Mouse (Mus musculus): ENCODE data around the gene Slc12a6. TPM values are rescaled to one million over a fixed set of nuclear protein-coding genes. Genes with fewer than 3 reads are reported as not detected.
A peak's percentile ranks its signal among the peaks of the same experiment; 100 is the strongest.

Slc12a6 gene
- polyA plus RNA-seq (2011; ENCODE audit: insufficient read depth, insufficient read length, low replicate concordance, missing spikeins), result 24.4 and 45.4 TPM in 2 replicates

DNA sequence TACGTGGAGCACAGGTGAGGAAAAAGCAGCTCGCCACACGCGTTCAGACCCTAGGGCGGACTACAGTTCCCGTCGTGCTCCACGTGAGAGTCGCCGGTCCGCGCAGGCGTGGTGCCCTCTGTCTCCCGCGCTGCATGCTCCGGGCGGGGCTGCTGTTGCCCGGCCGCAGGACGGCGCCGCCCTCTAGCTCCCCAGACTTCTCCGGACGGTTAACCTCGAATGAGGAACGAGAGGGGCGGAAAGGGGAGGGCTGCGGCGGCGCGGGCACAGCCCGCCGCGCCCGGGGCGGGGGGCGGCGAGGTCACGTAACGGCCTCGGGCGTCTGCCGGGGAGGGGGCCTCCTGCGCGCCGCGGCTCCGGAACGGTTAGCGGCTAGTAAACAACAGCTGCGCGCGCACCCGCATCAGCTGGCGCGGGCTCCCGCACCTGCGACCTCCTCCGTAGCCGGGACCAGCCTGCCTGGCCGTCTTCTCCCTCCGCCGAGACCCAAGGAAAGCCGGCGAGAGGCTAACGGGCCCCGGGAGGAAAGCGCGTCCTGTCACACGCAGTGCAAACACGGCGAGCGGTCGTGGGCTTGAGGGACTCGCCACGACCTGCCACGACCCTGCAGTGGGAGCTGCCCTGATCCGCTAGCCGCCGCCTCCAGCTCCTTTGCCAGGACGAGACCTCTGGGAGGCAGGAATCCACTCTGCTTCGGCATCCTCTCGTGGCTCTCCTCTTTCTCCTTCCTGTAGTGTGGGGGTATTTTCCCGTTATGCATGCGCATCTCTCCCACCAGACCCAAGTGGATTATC is at the start of gene Slc12a6:
Slc12a6 (plus strand) TSS at position 378 of the 794 bp plus-strand sequence.
- Histone ChIP-seq H3K4me1 (ENCODE audit: control insufficient read depth, insufficient read depth, low read length) (no peaks in the 10 kb centered on the region; the same call in 1 of the 2 replicates), H3K4me3 (replicated peaks; ENCODE audit: control insufficient read depth, low read depth, low read length) (peak within 1 kb of the TSS; percentile 95), H3K27ac (ENCODE audit: control insufficient read depth, insufficient read depth, low read depth, low read length, poor library complexity) (peak within 1 kb of the TSS; percentile 99)
- WGBS, result under 1% methylated on average over 85 of the region's 85 CpGs
- TF ChIP-seq POLR2A (IDR thresholded peaks at IDR 0.05; ENCODE audit: borderline replicate concordance, control insufficient read depth, low read depth, low read length), result peak; percentile 39; the same call in 1 of the 2 replicates
- 0 out of 2 replicates have a peak, but pooled peaks have one; percentile 5 for TF ChIP-seq CTCF (IDR thresholded peaks at IDR 0.05; ENCODE audit: control insufficient read depth, insufficient read depth, low read length)

DNA sequence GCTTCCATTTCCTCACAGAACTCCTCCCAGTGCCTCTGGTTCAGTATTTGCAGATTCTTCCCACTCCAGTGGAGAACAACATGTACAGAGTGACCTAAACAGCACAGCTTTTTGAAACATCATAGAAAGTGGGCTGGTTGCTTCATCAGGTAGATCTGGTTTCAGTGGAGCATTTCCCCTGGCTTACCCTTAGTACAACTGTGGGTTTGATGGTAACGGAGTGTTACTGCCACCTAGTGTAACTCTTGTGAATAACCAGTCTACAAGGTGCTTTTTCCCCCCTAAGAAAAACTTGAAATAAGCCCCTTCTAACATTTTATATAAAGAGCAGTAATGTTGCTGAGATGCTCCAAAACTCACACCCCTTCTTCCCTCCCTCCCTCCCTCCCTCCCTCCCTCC is 49.6 kb upstream of the Slc12a6 start:
- Histone ChIP-seq H3K27ac (ENCODE audit: control insufficient read depth, insufficient read depth, low read depth, low read length, poor library complexity) (no peak overlapping the region), H3K4me1 (ENCODE audit: control insufficient read depth, insufficient read depth, low read length) (no peaks in the 10 kb centered on the region; the same call in 1 of the 2 replicates), H3K4me3 (replicated peaks; ENCODE audit: control insufficient read depth, low read depth, low read length) (no peak overlapping the region)
- TF ChIP-seq CTCF (IDR thresholded peaks at IDR 0.05; ENCODE audit: control insufficient read depth, insufficient read depth, low read length) (peak; percentile 17; the same call in 1 of the 2 replicates), POLR2A (IDR thresholded peaks at IDR 0.05; ENCODE audit: borderline replicate concordance, control insufficient read depth, low read depth, low read length) (no peak)
- WGBS, result 8% methylated on average over 1 of the region's 1 CpGs

DNA sequence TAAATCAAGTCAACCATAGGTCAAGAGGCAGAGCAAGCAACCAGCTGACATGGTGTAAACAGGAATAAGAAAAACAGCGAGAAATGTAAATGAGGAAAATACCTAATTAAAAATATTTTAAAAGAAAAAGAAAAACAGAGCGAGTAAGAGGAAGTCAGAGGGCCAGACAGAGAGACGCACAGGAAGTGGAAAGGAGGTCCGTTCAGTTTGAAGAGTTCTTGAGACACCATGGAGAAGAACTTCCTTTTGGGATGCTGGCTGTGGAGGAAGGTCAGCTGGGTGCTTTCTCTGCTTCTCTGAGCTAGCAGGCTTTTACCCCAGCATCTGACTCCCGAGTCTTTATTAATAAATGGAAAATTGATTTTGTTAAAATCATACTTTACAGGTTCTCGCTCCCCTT is 48.0 kb upstream of the Slc12a6 start:
- H3K4me1 ChIP-seq (ENCODE audit: control insufficient read depth, insufficient read depth, low read length), result no peaks in the 10 kb centered on the region; the same call in 1 of the 2 replicates
- no peak overlapping the region for H3K27ac ChIP-seq (ENCODE audit: control insufficient read depth, insufficient read depth, low read depth, low read length, poor library complexity)
- H3K4me3 ChIP-seq (replicated peaks; ENCODE audit: control insufficient read depth, low read depth, low read length), result no peak overlapping the region
- WGBS, result 44% methylated on average over 6 of the region's 6 CpGs
- TF ChIP-seq CTCF (IDR thresholded peaks at IDR 0.05; ENCODE audit: control insufficient read depth, insufficient read depth, low read length) (no peak), POLR2A (IDR thresholded peaks at IDR 0.05; ENCODE audit: borderline replicate concordance, control insufficient read depth, low read depth, low read length) (no peak)

DNA sequence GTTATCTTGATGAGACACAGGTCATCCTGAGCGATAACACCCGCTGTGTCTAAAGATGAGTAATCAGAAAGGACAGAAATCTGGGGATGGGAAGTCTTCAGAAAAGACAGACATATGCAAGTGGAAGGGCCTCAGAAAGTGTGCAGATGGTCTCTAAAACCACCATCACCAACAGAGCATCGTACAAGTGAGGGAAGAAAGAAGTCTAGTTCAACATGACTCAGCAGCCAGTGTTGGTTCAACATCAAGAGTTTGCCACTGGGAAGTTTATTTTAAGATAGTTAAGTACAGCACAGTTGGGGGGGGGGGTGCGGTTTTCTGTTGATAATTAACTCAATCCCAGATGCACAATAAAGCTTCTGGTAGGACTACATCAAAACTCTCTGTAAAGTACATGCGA is 44.7 kb upstream of the Slc12a6 start:
- Histone ChIP-seq H3K27ac (ENCODE audit: control insufficient read depth, insufficient read depth, low read depth, low read length, poor library complexity) (no peak overlapping the region), H3K4me3 (replicated peaks; ENCODE audit: control insufficient read depth, low read depth, low read length) (no peak overlapping the region), H3K4me1 (ENCODE audit: control insufficient read depth, insufficient read depth, low read length) (no peaks in the 10 kb centered on the region; the same call in 1 of the 2 replicates)
- 69% methylated on average over 5 of the region's 5 CpGs for WGBS
- no peak for TF ChIP-seq POLR2A (IDR thresholded peaks at IDR 0.05; ENCODE audit: borderline replicate concordance, control insufficient read depth, low read depth, low read length)
- TF ChIP-seq CTCF (IDR thresholded peaks at IDR 0.05; ENCODE audit: control insufficient read depth, insufficient read depth, low read length), result no peak

DNA sequence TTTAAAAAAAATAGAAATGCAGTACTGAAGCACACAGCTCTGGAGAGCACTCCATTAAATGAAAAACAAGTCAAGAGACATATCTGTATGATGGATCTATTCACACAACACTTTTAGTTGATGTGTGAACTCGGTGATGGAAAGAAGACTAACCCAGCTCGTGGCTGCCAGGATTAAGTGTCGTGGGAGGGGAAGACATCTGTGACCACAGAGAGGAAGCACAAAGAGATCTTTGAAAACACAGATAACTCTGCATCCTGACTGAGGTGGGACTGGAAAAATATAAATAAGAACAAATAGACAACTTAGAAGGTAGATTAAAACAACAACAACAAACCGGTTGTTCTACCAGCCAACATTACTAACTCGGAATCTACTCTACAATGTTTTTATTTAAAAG is 43.0 kb upstream of the Slc12a6 start:
- no peak for TF ChIP-seq POLR2A (IDR thresholded peaks at IDR 0.05; ENCODE audit: borderline replicate concordance, control insufficient read depth, low read depth, low read length)
- TF ChIP-seq CTCF (IDR thresholded peaks at IDR 0.05; ENCODE audit: control insufficient read depth, insufficient read depth, low read length), result no peak
- H3K4me3 ChIP-seq (replicated peaks; ENCODE audit: control insufficient read depth, low read depth, low read length), result no peak overlapping the region
- 30% methylated on average over 5 of the region's 5 CpGs for WGBS

DNA sequence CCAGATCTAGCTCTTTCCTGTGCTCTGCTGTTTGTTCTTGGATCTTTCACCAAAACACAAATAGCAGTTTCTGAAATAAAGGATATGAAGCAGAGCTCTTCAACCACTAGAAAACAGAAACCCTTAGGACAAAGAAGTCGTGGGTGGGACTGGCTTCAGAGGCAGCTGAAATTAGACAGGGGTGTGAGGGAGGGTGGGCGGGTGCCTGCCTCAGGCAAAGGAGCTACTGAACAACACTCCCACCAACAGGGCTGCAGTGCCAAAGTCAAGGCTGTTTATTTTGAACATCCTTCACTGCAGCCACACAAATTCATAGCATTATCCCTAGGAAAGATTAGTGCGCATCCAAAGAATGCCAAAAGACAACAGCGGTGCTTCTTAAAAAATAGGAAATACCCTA is 41.3 kb upstream of the Slc12a6 start:
- no peak overlapping the region for H3K4me3 ChIP-seq (replicated peaks; ENCODE audit: control insufficient read depth, low read depth, low read length)
- WGBS, result 75% methylated on average over 4 of the region's 4 CpGs
- TF ChIP-seq CTCF (IDR thresholded peaks at IDR 0.05; ENCODE audit: control insufficient read depth, insufficient read depth, low read length) (no peak), POLR2A (IDR thresholded peaks at IDR 0.05; ENCODE audit: borderline replicate concordance, control insufficient read depth, low read depth, low read length) (no peak)

More for the DNA sequence above, 43.0 kb upstream of the Slc12a6 start:
- Histone ChIP-seq H3K27ac (ENCODE audit: control insufficient read depth, insufficient read depth, low read depth, low read length, poor library complexity) (no peak overlapping the region), H3K4me1 (ENCODE audit: control insufficient read depth, insufficient read depth, low read length) (no peaks in the 10 kb centered on the region; the same call in 1 of the 2 replicates)

DNA sequence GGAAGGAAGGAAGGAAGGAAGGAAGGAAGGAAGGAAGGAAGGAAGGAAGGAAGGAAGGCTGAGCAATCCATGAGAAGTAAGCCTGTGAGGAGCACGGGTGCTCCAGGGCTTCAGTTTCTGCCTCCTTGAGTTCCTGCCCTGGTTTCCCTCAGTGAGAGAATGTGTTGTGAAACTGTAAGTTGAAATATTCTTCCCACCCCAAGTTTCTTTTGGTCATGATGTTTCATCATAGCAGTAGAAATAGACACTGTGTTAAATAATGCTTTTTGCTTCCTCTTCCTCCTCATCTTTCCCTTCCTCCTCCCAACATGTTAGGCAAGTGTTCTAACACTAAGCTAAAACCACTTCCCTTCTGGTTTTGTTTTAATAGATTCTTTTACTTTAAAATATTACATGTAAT is 33.0 kb upstream of the Slc12a6 start:
- WGBS, result 25% methylated on average over 1 of the region's 1 CpGs
- TF ChIP-seq POLR2A (IDR thresholded peaks at IDR 0.05; ENCODE audit: borderline replicate concordance, control insufficient read depth, low read depth, low read length) (no peak), CTCF (IDR thresholded peaks at IDR 0.05; ENCODE audit: control insufficient read depth, insufficient read depth, low read length) (no peak)
- Histone ChIP-seq H3K4me3 (replicated peaks; ENCODE audit: control insufficient read depth, low read depth, low read length) (no peak overlapping the region), H3K27ac (ENCODE audit: control insufficient read depth, insufficient read depth, low read depth, low read length, poor library complexity) (no peak overlapping the region; the same call in 1 of the 2 replicates), H3K4me1 (ENCODE audit: control insufficient read depth, insufficient read depth, low read length) (no peaks in the 10 kb centered on the region; the same call in 1 of the 2 replicates)

More for the DNA sequence above, 41.3 kb upstream of the Slc12a6 start:
- H3K27ac ChIP-seq (ENCODE audit: control insufficient read depth, insufficient read depth, low read depth, low read length, poor library complexity), result no peak overlapping the region
- no peaks in the 10 kb centered on the region for H3K4me1 ChIP-seq (ENCODE audit: control insufficient read depth, insufficient read depth, low read length)

DNA sequence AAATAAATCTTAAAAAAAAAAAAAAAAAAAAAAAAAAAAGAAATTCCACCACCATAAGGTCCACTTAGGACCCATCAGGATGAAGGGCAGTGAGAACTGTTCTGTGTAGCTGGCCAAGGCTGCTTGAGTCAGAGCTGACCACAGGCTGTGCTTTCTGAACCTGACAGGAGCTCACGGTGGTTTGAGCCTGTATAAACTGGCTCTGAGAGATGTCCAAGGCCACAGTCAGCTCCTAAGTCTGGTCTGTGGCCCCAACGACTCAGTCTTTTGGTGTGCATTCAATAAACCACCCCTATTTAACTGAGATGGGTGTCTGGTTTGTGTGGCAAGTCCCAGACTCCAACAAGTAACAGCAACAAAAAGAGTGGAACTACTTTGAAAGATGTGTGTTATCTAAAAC is 29.0 kb upstream of the Slc12a6 start:
- 66% methylated on average over 2 of the region's 2 CpGs for WGBS
- TF ChIP-seq POLR2A (IDR thresholded peaks at IDR 0.05; ENCODE audit: borderline replicate concordance, control insufficient read depth, low read depth, low read length) (no peak), CTCF (IDR thresholded peaks at IDR 0.05; ENCODE audit: control insufficient read depth, insufficient read depth, low read length) (no peak)
- no peak overlapping the region for H3K27ac ChIP-seq (ENCODE audit: control insufficient read depth, insufficient read depth, low read depth, low read length, poor library complexity)

More for the DNA sequence above, 29.0 kb upstream of the Slc12a6 start:
- H3K4me3 ChIP-seq (replicated peaks; ENCODE audit: control insufficient read depth, low read depth, low read length), result no peak overlapping the region
- H3K4me1 ChIP-seq (ENCODE audit: control insufficient read depth, insufficient read depth, low read length), result no peaks in the 10 kb centered on the region; the same call in 1 of the 2 replicates

Measured in bone marrow, adult 2 months (tissue).